Mouse (Mus musculus) central nervous system, embryonic 18 days (tissue): ENCODE data around the gene Serpinb3c. TPM values are rescaled to one million over a fixed set of nuclear protein-coding genes. Genes with fewer than 3 reads are reported as not detected.

Experiments
- polyA plus RNA-seq: library from polyadenylated mRNA; depleted of rRNA; stranded (reverse); fragments of >200 nt; gene quantifications from 2 replicates; pipeline ENCODE4 v1.2.3, GENCODE M21; 2012; rRNA removed

Serpinb3c gene
- not detected in 2 replicates for polyA plus RNA-seq

GRCm38 (mm10) chr1:107278261-107278660 is at the start of gene Serpinb3c, which contains the start of gene Serpinb3b:
Gene Serpinb3c, minus strand, starts transcription at chr1:107278371.
Gene Serpinb3b, minus strand, starts transcription at chr1:107278361.

Other genes with a start within 250 kb of the Serpinb3c start
- gene Serpinb3a, start 226.1 kb downstream of the Serpinb3c start, polyA plus RNA-seq = not detected in 2 replicates
- gene Serpinb3d, start 194.9 kb downstream of the Serpinb3c start, polyA plus RNA-seq = not detected in 2 replicates
- not detected in 2 replicates for gene Serpinb3b, start within 50 bp of the Serpinb3c start, polyA plus RNA-seq
- 0.09 TPM in 1 of 2 replicates, not detected in the other for gene Serpinb11, start 82.8 kb upstream of the Serpinb3c start, polyA plus RNA-seq
- not detected in 2 replicates for gene Serpinb7, start 121.3 kb upstream of the Serpinb3c start, polyA plus RNA-seq
- 0.12 and 4.2 TPM in 2 replicates for gene Serpinb2, start 233.1 kb upstream of the Serpinb3c start, polyA plus RNA-seq